ENCODE assay signal across 23 mouse cellular contexts in genomic region chr13:96677071-96677470, GRCm38 (mm10). TPM values are rescaled to one million over a fixed set of nuclear protein-coding genes. Genes with fewer than 3 reads are reported as not detected.
DNase-seq lines count a peak whose midpoint lies in the region; ATAC-seq lines count a peak whose summit lies in the region.
"Had no signal": no experiment of that assay in that cellular context is flagged by ENCODE, and none has a peak within 500 bp of the region (broad histone marks: within the 10 kb centered on the region; RNA-seq: fewer than 3 reads in every experiment).

No protein-coding gene starts in this region.

- peak; percentile 51 for DNase-seq in 3T3-L1 (ENCODE audit: low read depth, low spot score)
- DNase-seq in CD4-positive helper T cell, adult 2 months (ENCODE audit: low read depth, low spot score), result peak; percentile 18
- DNase-seq in adrenal gland, postnatal 36 days, result no peak
- no peak for DNase-seq in lung, postnatal 36 days
- DNase-seq in c-Kit-positive CD71-positive TER-119-positive erythroid progenitor cells, embryonic 14.5 days (ENCODE audit: low spot score), result no peak
- DNase-seq: adrenal gland, adult 8-10 months; cerebellum, adult 11 months; cerebellum, adult 9-10 months; cerebellum, postnatal 36 days; embryo, embryonic 11 days; heart, postnatal 14 days; kidney, postnatal 4 days; left cerebral cortex, postnatal 4 days; lung, adult 2 months; lung, postnatal 10 days; spleen, adult 18-20 months; thymus, adult 2 months; thymus, postnatal 36 days had no signal

- ATAC-seq in common myeloid progenitor, adult 5-6 weeks (replicated peaks; ENCODE audit: low read depth, poor library complexity, severe bottlenecking), result 0 out of 2 replicates have a peak, but pooled peaks have one; percentile 29
- 0 out of 2 replicates have a peak, but pooled peaks have one; percentile 31 for ATAC-seq in megakaryocyte progenitor cell, adult 5-6 weeks (replicated peaks; ENCODE audit: poor library complexity)
- ATAC-seq: forebrain, embryonic 15.5 days; intestine, embryonic 15.5 days; midbrain, embryonic 13.5 days had no signal

RNA-seq across cellular contexts. Expression of gene Hmgcr, which starts 6.3 kb away (rescaled TPM):
- total RNA-seq in common myeloid progenitor, adult 5-6 weeks (2017), result 47.4 and 59.1 TPM in 2 replicates
- 32.8 and 36.9 TPM in 2 replicates for total RNA-seq in megakaryocyte progenitor cell, adult 5-6 weeks (2015)
- 45.5 and 48.1 TPM in 2 replicates for total RNA-seq in megakaryocyte progenitor cell, adult 5-6 weeks (2017)
- total RNA-seq in adrenal gland, postnatal 36 days (2021), result 100 to 1,000 TPM; 136 to 162 TPM

Comparison
In these comparisons a context has a peak if more than half of its experiments do, and no peak if none do; other contexts are left out.
1. DNase-seq: peak in 3T3-L1 (single experiment) and CD4-positive helper T cell, adult 2 months (single experiment); none in adrenal gland, postnatal 36 days (0 of 2), lung, postnatal 36 days (single experiment) and c-Kit-positive CD71-positive TER-119-positive erythroid progenitor cells, embryonic 14.5 days (single experiment).